Mouse (Mus musculus): ENCODE results near the gene Coro6. TPM values are rescaled to one million over a fixed set of nuclear protein-coding genes. Genes with fewer than 3 reads are reported as not detected.

Gene Coro6
- polyA plus RNA-seq, 1 experiment from 2014 or later, result 18.0 TPM

GRCm38 (mm10) chr11:77492911-77493332, 30.7 kb downstream of the Coro6 start:
- POLR2A ChIA-PET, result no interaction called here
- no peak for TF ChIP-seq CTCF (IDR thresholded peaks at IDR 0.05)

DNA sequence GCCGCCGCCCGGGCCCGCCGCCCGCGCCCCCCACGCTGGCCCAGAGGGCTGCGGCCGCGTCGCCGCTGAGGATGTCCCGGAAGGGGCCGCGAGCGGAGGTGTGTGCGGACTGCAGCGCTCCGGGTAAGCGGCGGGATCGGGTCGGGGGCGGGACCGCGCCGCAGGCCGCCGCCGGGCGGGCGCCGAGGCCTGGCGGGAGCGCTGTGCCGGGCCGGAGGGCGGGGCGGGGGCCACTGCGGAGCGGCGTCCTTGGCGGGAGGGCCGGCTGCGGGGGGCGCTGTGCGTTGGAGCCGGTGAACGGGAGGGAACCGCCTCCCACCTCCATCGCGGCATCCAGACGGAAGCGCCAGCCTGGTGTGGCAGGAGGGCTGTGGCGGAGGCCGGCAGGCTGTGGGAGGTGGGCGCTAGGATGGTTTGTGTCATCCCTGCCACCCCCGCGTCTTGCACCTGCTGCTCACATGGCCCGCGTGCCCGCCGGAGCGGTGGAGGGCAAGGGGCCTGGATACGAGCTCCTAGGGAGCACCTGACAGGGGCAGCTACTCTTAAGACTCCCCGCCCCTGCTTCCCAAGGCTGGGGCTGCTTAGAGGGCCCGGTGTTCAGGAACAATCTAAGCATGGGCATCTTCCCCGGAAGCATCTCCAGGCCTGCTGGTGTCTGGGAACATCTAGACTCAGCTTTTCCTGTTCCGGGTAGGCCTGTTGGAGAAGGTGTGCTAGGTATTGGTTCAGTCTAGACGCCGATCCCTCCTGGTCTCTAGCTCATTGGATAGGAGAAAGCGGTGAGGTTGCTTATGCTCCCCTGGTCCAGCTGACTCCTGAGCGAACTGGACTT, 31.5 kb downstream of the Coro6 start, which contains the start of gene Git1:
TSS of gene Git1 (plus strand) at position 51 of the 832 bp plus-strand sequence.
- no peak for TF ChIP-seq CTCF (IDR thresholded peaks at IDR 0.05)
- in situ Hi-C loops (cut with MboI; ENCODE audit: low pct_unique_long_range_greater_than_20kb), result no loop called here
- ChIA-PET CTCF (interaction anchor here (1.0 to 1.5 kb wide), 3 partner anchors 14 to 27 kb away, joined by 3 to 5 read pairs (median 4); no protein-coding TSS in a partner anchor), POLR2A (no interaction called here)
- H3K27me3 ChIP-seq, result no peaks in the 10 kb centered on the region
- ATAC-seq (no peak), DNase-seq (ENCODE audit: low read depth, low spot score) (no peak)

More at GRCm38 (mm10) chr11:77492911-77493332, 30.7 kb downstream of the Coro6 start:
- ATAC-seq (peak; percentile 70), DNase-seq (ENCODE audit: low read depth, low spot score) (no peak)
- no peaks in the 10 kb centered on the region for H3K27me3 ChIP-seq
- in situ Hi-C loops (cut with MboI; ENCODE audit: low pct_unique_long_range_greater_than_20kb), result no loop called here
- CTCF ChIA-PET, result interaction anchor here (3.4 kb wide), 1 partner anchor 8 kb away, joined by 13 read pairs; no protein-coding TSS in a partner anchor

DNA sequence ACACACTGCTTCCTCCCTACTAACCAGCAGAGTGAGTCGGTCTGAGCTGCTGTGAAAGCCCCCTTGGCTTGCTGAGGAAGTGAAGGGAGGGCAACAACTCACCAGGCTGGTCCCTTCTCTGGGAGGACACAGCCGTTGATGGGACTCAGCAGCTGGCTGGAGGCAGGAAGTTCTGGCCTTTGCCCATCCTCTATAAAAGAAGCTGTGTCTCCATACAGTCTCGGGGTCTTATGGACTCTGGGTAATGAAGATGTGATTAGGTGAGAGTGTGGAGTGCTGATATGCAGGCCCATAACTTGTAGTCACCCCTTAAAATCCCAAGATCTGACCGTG, 32.1 kb downstream of the Coro6 start:
- no peak for TF ChIP-seq CTCF (IDR thresholded peaks at IDR 0.05)
- in situ Hi-C loops (cut with MboI; ENCODE audit: low pct_unique_long_range_greater_than_20kb), result no loop called here
- DNase-seq (ENCODE audit: low read depth, low spot score) (no peak), ATAC-seq (no peak)
- no peaks in the 10 kb centered on the region for H3K27me3 ChIP-seq
- ChIA-PET CTCF (interaction anchor here (1.0 to 1.5 kb wide), 3 partner anchors 13 to 26 kb away, joined by 3 to 5 read pairs (median 4); no protein-coding TSS in a partner anchor), POLR2A (no interaction called here)

DNA sequence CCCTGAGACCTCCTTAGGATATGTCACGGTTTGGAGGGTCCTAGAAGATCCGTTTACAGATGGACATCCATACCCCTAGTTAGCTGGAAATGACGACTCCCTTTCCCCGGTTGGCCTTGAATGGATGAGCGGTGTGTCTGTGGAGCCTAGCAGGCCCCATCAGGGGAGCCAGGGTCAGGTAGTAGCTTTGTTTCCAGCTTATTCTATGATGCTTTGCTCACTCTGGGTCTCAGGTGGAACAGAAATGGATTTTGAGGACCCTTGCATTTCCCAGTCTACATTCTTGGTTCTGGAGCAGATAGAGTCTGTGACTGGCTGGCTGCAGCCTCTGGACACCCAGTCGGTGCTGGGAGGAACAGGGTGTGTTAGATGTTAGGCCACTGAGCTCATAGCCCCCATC, 32.6 kb downstream of the Coro6 start:
- H3K27me3 ChIP-seq, result no peaks in the 10 kb centered on the region
- TF ChIP-seq CTCF (IDR thresholded peaks at IDR 0.05), result no peak
- ATAC-seq, result no peak
- ChIA-PET CTCF (interaction anchor here (1.0 to 1.5 kb wide), 2 partner anchors 13 to 26 kb away, joined by 4 to 5 read pairs; no protein-coding TSS in a partner anchor), POLR2A (no interaction called here)
- no peak for DNase-seq (ENCODE audit: low read depth, low spot score)
- in situ Hi-C loops (cut with MboI; ENCODE audit: low pct_unique_long_range_greater_than_20kb), result no loop called here

DNA sequence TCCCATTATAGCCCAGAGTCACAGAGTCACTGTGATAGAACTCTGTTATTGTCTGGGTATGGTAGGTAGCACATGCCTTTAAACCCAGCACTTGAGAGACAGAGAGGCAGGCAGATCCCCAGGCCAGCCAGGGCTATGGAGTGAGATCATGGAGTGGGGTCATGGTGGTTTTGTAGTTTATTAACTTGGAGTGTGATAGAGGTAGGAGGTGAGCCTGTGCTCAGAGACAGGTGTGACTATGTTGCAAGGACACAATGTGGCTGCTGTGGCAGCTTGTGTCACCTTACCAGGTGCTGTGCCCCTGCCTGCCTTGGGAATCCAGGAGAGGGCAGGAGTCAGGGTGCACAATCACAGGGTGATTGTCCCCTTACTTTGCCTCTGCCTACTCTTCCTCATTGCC, 33.3 kb downstream of the Coro6 start:
- ChIA-PET POLR2A (no interaction called here), CTCF (interaction anchor here (1.5 to 2.0 kb wide), 2 partner anchors 12 kb away, joined by 4 to 12 read pairs; no protein-coding TSS in a partner anchor)
- DNase-seq (ENCODE audit: low read depth, low spot score) (no peak), ATAC-seq (no peak)
- no peaks in the 10 kb centered on the region for H3K27me3 ChIP-seq
- in situ Hi-C loops (cut with MboI; ENCODE audit: low pct_unique_long_range_greater_than_20kb), result no loop called here
- no peak for TF ChIP-seq CTCF (IDR thresholded peaks at IDR 0.05)

- POLR2A ChIA-PET, result interaction anchor here (0.6 to 1.2 kb wide), 2 partner anchors 11 to 500 kb away, joined by 3 read pairs; no protein-coding TSS in a partner anchor
- CTCF ChIA-PET, result interaction anchor here (2.0 kb wide), 1 partner anchor 10 kb away, joined by 12 read pairs; no protein-coding TSS in a partner anchor
- TF ChIP-seq CTCF (IDR thresholded peaks at IDR 0.05), result no peak
- no peak for DNase-seq (ENCODE audit: low read depth, low spot score)
- H3K27me3 ChIP-seq, result no peaks in the 10 kb centered on the region
- in situ Hi-C loops (cut with MboI; ENCODE audit: low pct_unique_long_range_greater_than_20kb), result no loop called here
- ATAC-seq, result no peak
Observed at GRCm38 (mm10) chr11:77497341-77497756, 35.1 kb downstream of the Coro6 start.

GRCm38 (mm10) chr11:77497851-77498250, 35.6 kb downstream of the Coro6 start:
- in situ Hi-C loops (cut with MboI; ENCODE audit: low pct_unique_long_range_greater_than_20kb), result no loop called here
- no peaks in the 10 kb centered on the region for H3K27me3 ChIP-seq
- DNase-seq (ENCODE audit: low read depth, low spot score), result no peak
- CTCF ChIA-PET, result no interaction called here
- POLR2A ChIA-PET, result interaction anchor here (0.6 kb wide), 1 partner anchor 500 kb away, joined by 3 read pairs; no protein-coding TSS in a partner anchor
- TF ChIP-seq CTCF (IDR thresholded peaks at IDR 0.05), result no peak
- no peak for ATAC-seq

GRCm38 (mm10) chr11:77498261-77499139, 36.3 kb downstream of the Coro6 start:
- POLR2A ChIA-PET, result interaction anchor here (1.0 kb wide), 1 partner anchor 12 kb away, joined by 4 read pairs; no protein-coding TSS in a partner anchor
- in situ Hi-C loops (cut with MboI; ENCODE audit: low pct_unique_long_range_greater_than_20kb), result no loop called here
- no peak for ATAC-seq
- DNase-seq (ENCODE audit: low read depth, low spot score), result no peak
- TF ChIP-seq CTCF (IDR thresholded peaks at IDR 0.05), result no peak
- no peaks in the 10 kb centered on the region for H3K27me3 ChIP-seq
- CTCF ChIA-PET, result interaction anchor here (1.0 to 3.8 kb wide), 3 partner anchors 14 to 181 kb away, joined by 3 to 18 read pairs (median 5); no protein-coding TSS in a partner anchor

DNA sequence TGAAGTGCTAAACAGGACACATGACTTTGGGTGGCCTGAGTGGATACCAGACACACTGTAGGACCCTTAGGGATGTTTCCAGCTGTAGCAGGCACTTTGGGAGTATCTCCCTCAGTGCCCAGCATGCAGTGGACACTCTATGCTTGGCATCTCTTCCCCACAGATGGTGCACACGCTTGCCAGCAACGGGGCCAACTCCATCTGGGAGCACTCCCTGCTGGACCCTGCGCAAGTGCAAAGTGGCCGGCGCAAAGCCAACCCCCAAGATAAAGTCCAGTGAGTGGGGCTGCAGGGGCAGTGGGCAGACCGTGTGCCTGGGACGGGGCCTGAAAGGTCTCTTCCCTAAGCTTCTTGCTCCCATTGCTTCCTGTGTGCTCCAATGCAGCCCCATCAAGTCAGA, 37.1 kb downstream of the Coro6 start:
- DNase-seq (ENCODE audit: low read depth, low spot score) (no peak), ATAC-seq (no peak)
- CTCF ChIA-PET, result interaction anchor here (0.9 to 3.8 kb wide), 6 partner anchors 8 to 182 kb away, joined by 3 to 18 read pairs (median 4); no protein-coding TSS in a partner anchor
- TF ChIP-seq CTCF (IDR thresholded peaks at IDR 0.05), result no peak
- POLR2A ChIA-PET, result no interaction called here
- no peaks in the 10 kb centered on the region for H3K27me3 ChIP-seq
- in situ Hi-C loops (cut with MboI; ENCODE audit: low pct_unique_long_range_greater_than_20kb), result no loop called here
